Mouse (Mus musculus): Measurements from ENCODE around the gene AA986860. TPM values are rescaled to one million over a fixed set of nuclear protein-coding genes. Genes with fewer than 3 reads are reported as not detected.

The AA986860 gene
- polyA plus RNA-seq, 1 experiment from 2014 or later, result 0.75 TPM

GRCm38 (mm10) chr1:130775691-130776331, 44.0 kb downstream of the AA986860 start:
- WGBS (ENCODE audit: missing documents), result 67% methylated on average over 7 of the region's 7 CpGs
- Histone ChIP-seq H3K79me2 (ENCODE audit: inconsistent target) (no peaks in the 10 kb centered on the region), H3K36me3 (ENCODE audit: inconsistent target) (no peaks in the 10 kb centered on the region), H3K27ac (no peak overlapping the region), H3K4me3 (ENCODE audit: inconsistent target) (no peak overlapping the region)

- WGBS (ENCODE audit: missing documents), result 88% methylated on average over 1 of the region's 1 CpGs
- no peak overlapping the region for H3K4me3 ChIP-seq (ENCODE audit: inconsistent target)
- H3K79me2 ChIP-seq (ENCODE audit: inconsistent target), result no peaks in the 10 kb centered on the region
- H3K36me3 ChIP-seq (ENCODE audit: inconsistent target), result no peaks in the 10 kb centered on the region
- H3K27ac ChIP-seq, result no peak overlapping the region
Measured at GRCm38 (mm10) chr1:130776645-130777044, 44.9 kb downstream of the AA986860 start.

- WGBS (ENCODE audit: missing documents), result 76% methylated on average over 3 of the region's 3 CpGs
- H3K36me3 ChIP-seq (ENCODE audit: inconsistent target), result no peaks in the 10 kb centered on the region
- no peak overlapping the region for H3K4me3 ChIP-seq (ENCODE audit: inconsistent target)
- no peak overlapping the region for H3K27ac ChIP-seq
- H3K79me2 ChIP-seq (ENCODE audit: inconsistent target), result no peaks in the 10 kb centered on the region
Measured at GRCm38 (mm10) chr1:130779867-130780266, 48.1 kb downstream of the AA986860 start.

- Histone ChIP-seq H3K79me2 (ENCODE audit: inconsistent target) (no peaks in the 10 kb centered on the region), H3K36me3 (ENCODE audit: inconsistent target) (no peaks in the 10 kb centered on the region), H3K27ac (no peak overlapping the region), H3K4me3 (ENCODE audit: inconsistent target) (no peak overlapping the region)
- WGBS (ENCODE audit: missing documents), result 24% methylated on average over 4 of the region's 4 CpGs
Measured at GRCm38 (mm10) chr1:130784054-130784453, 52.3 kb downstream of the AA986860 start.

GRCm38 (mm10) chr1:130787001-130787400, 55.2 kb downstream of the AA986860 start:
- Histone ChIP-seq H3K79me2 (ENCODE audit: inconsistent target) (no peaks in the 10 kb centered on the region), H3K27ac (no peak overlapping the region), H3K4me3 (ENCODE audit: inconsistent target) (no peak overlapping the region), H3K36me3 (ENCODE audit: inconsistent target) (no peaks in the 10 kb centered on the region)
- 73% methylated on average over 3 of the region's 4 CpGs for WGBS (ENCODE audit: missing documents)

GRCm38 (mm10) chr1:130789512-130790451, 58.0 kb downstream of the AA986860 start:
- Histone ChIP-seq H3K4me3 (ENCODE audit: inconsistent target) (no peak overlapping the region), H3K36me3 (ENCODE audit: inconsistent target) (no peaks in the 10 kb centered on the region), H3K79me2 (ENCODE audit: inconsistent target) (no peaks in the 10 kb centered on the region), H3K27ac (no peak overlapping the region)
- WGBS (ENCODE audit: missing documents), result 77% methylated on average over 3 of the region's 3 CpGs

Other genes starting within 250 kb of the AA986860 start
- gene Zp3r, start 102.4 kb upstream of the AA986860 start, polyA plus RNA-seq (2018), result not detected in 3 replicates
- not detected in 3 replicates for gene C4bp, start 70.3 kb upstream of the AA986860 start, polyA plus RNA-seq (2018)
- 0.13 TPM in 1 of 3 replicates, not detected in the others for gene Gm29427, start 16.2 kb upstream of the AA986860 start, polyA plus RNA-seq (2018)
- 2.8 to 3.3 TPM (median 3.0 TPM) in 3 replicates for gene Yod1, start 14.6 kb upstream of the AA986860 start, polyA plus RNA-seq (2018)
- 6.0 to 10.1 TPM (median 7.7 TPM) in 3 replicates for gene Pfkfb2, start 2.7 kb upstream of the AA986860 start, polyA plus RNA-seq (2018)
- gene Fcamr, start 68.9 kb downstream of the AA986860 start, polyA plus RNA-seq (2018), result not detected in 3 replicates
- not detected in 3 replicates for gene Pigr, start 94.7 kb downstream of the AA986860 start, polyA plus RNA-seq (2018)
- 0.49 TPM in 1 of 3 replicates, not detected in the others for gene Fcmr, start 133.7 kb downstream of the AA986860 start, polyA plus RNA-seq (2018)
- gene Il24, start 155.5 kb downstream of the AA986860 start, polyA plus RNA-seq (2018), result not detected in 3 replicates
- not detected in 3 replicates for gene Il20, start 179.5 kb downstream of the AA986860 start, polyA plus RNA-seq (2018)
- not detected in 3 replicates for gene Il19, start 208.1 kb downstream of the AA986860 start, polyA plus RNA-seq (2018)

All from macrophage (primary cell).